Mouse (Mus musculus) macrophage (primary cell): ENCODE results near the gene Pdcd6. TPM values are rescaled to one million over a fixed set of nuclear protein-coding genes. Genes with fewer than 3 reads are reported as not detected.

ENCODE experiments used
- H3K27ac ChIP-seq: fragments of 350-480 bp; formaldehyde crosslinking; 2 replicates; pipeline ENCODE4 v1.9.0; 2021
- H3K36me3 ChIP-seq: fragments of 350-480 bp; formaldehyde crosslinking; 2 replicates; pipeline ENCODE4 v1.9.0; 2021; ENCODE audit errors: inconsistent target
- H3K4me3 ChIP-seq: fragments of 350-480 bp; formaldehyde crosslinking; 2 replicates; pipeline ENCODE4 v1.9.0; 2021; ENCODE audit errors: inconsistent target
- H3K79me2 ChIP-seq: fragments of 350-480 bp; formaldehyde crosslinking; 2 replicates; pipeline ENCODE4 v1.9.0; 2021; ENCODE audit errors: inconsistent target
- WGBS: methylation state at CpG from one replicate; pipeline ENCODE4 v1.1.7; 2026; ENCODE audit warnings: inconsistent platforms; ENCODE audit not compliant: missing documents; 5-methylcytosine and 5-hydroxymethylcytosine counted together
- polyA plus RNA-seq: library from polyadenylated mRNA; stranded (reverse); fragments of 250-400 nt; gene quantifications from 3 replicates; pipeline ENCODE4 v1.2.4, GENCODE M21; 2018; ENCODE audit warnings: inconsistent platforms

Gene Pdcd6
- polyA plus RNA-seq, 1 experiment from 2014 or later = 71.3 TPM

DNA sequence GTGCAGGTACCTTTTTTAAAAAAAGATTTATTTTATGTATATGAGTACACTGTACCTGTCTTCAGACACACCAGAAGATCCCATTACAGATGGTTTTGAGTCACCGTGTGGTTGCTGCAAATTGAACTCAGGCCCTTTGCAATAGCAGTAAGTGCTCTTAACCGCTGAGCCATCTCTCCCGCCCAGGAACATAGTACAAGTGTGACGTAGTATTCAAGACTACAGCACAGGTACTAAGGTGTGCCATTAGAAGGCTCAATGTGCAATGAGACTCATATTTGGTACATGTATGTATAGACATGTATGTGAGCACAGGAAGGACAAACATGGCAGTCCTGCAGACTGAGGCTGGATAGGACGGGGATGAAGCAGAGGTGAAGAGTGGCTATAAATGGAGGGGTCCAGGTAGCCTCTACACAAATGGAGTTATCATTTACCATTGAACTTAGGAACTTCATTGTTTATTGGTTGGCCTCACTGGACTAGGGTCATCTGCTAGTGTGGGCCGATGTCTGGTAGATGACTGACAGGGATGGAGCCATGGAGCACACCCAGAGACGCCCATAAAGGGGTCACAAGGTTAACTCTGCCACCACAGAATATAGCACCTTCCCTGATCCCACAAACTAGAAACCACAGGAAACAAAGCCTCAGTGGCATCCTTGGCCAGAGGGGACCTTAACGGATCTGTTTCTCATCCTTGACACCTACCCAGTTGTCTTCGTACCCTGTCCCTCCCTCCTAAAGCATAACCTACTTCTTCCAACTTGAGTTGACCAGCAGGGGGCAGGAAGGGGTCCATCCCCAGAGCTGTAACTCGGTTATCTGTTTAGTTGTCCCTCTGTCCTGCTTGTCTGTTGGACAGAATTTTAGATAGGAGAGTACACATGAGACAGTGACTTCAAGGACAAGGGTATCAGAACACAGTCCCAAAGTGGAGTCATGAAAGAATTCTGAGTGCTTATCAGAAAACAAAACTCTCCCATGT is 15.0 kb downstream of the Pdcd6 start:
- H3K27ac ChIP-seq = no peak overlapping the region
- H3K4me3 ChIP-seq = no peak overlapping the region
- H3K79me2 ChIP-seq = no peaks in the 10 kb centered on the region
- peaks cover 50% of the 10 kb centered on the region for H3K36me3 ChIP-seq
- WGBS = 94% methylated on average over 9 of the region's 10 CpGs

DNA sequence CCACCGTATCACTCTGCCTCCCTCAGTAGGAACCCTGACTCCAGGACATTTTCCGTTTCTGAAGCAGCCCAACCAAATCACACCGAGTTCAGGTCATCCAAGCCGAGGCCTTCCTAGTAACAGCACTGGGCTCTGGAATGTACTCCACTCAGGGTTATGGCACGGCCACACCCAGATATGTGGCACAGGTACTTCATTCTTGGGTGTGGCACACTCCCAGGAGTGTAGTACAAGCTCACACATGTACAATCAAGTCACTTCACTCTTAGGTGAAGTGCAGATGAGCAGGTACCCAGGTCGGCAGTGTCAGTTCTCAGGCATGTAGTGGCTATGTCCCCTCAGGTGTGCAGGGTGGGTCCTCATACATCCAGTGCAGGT is 15.8 kb downstream of the Pdcd6 start:
- Histone ChIP-seq H3K36me3 (peaks cover 42% of the 10 kb centered on the region), H3K79me2 (no peaks in the 10 kb centered on the region), H3K27ac (no peak overlapping the region), H3K4me3 (no peak overlapping the region)
- WGBS = 80% methylated on average over 6 of the region's 6 CpGs

DNA sequence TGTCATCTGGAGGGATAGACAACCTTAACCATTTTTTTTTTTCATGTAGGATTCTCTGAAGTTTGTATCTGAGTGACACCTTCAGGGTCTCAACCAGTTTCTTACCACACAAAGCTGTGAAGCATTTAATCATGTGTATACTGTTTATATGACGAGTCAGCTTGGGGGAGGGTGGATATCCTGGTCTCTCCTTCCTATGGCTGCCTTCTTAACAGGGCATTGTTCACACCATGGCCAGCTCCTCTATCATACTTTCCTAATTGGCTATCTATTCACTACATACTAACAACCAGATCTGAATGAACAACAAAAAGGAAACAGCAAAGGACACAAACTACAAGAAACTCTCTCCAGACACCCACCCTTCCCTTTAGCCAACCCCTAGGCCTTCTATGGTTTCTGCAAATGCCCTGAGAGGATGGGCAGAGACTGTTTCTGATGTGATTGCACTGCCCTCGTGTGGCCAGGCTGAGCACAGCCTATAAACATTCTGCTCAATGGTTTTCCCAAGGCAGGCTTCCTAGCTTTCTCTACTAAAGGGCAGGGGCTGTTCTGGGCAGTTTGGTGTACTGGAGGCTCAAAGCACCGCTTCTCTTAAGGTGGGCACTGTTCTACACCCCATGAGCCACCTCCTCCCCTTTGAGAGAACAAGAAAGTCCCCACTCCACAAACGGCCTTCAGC is 16.3 kb downstream of the Pdcd6 start:
- WGBS = 40% methylated on average over 4 of the region's 4 CpGs

DNA sequence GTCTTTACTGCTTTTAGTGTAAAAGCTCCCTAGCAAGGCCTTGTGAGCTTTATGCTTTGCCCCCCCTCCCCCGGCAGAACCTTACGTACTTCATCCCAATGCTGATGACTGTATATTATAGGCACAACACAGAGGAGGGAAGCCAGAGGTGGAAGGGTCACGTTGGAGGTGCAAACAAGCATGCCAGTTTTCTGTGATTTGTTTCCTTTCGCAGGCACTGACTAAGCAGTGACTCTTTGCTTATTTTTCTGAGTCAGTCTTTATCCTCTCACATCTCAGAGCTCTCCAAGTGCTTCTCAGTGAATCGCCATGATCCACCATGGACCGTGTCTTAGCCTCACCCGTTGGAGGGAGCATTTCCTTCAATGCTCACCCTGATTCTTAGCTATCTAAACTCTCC is 21.0 kb downstream of the Pdcd6 start:
- Histone ChIP-seq H3K36me3 (no peaks in the 10 kb centered on the region), H3K4me3 (no peak overlapping the region), H3K79me2 (no peaks in the 10 kb centered on the region), H3K27ac (no peak overlapping the region)
- WGBS = 91% methylated on average over 7 of the region's 7 CpGs

More for the DNA sequence above, 16.3 kb downstream of the Pdcd6 start:
- Histone ChIP-seq H3K4me3 (no peak overlapping the region), H3K79me2 (no peaks in the 10 kb centered on the region), H3K27ac (no peak overlapping the region), H3K36me3 (peaks cover 37% of the 10 kb centered on the region)

DNA sequence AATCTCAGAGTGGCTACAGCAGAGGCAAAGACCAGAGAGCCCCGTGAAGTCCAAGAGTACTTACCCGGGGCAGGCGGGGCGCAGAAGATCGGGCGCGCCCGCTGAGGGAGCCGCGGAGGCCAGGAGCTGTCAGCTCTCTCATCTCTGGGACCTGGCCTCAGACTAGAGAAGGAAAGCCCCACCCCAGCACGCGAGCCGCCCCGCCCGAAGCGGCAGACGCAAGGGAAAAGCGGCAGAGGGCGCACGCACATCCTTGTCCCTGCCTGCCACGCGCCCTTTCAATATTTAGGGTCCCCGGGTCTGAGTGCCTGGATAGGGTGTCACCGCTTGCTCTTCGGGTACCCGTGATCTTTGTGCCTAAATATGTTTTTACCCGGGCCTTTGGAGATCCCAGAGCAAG is 25.2 kb downstream of the Pdcd6 start, which contains the start of gene Ahrr:
Gene Ahrr, minus strand, starts transcription at position 165 of the 400 bp plus-strand sequence.
- Histone ChIP-seq H3K79me2 (no peaks in the 10 kb centered on the region), H3K4me3 (peak within 1 kb of the TSS; percentile 4; the same call in 1 of the 2 replicates), H3K36me3 (no peaks in the 10 kb centered on the region), H3K27ac (no peak within 1 kb of the TSS)
- 4% methylated on average over 24 of the region's 27 CpGs for WGBS

DNA sequence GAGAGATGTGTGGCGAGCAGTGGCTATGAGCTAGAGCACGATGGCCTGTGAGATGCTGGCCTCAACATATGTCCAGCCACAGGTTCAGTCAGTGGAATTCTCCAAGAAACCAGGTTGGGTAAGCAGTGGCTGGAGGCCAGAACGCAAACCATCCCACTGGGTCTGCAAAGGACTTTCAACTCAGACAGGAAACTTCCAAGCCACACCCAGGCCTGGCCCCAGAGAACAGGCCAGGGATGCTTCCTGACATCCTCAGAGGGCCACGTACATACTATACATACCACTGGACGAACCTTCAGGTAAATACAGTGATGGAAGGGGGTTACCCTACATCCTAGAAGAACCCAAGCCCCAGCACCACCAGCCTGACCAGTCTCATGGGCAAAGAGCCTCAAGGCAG is 27.7 kb downstream of the Pdcd6 start:
- no peaks in the 10 kb centered on the region for H3K36me3 ChIP-seq
- no peak overlapping the region for H3K4me3 ChIP-seq
- no peaks in the 10 kb centered on the region; the same call in 1 of the 2 replicates for H3K79me2 ChIP-seq
- 93% methylated on average over 5 of the region's 5 CpGs for WGBS
- H3K27ac ChIP-seq = no peak overlapping the region

DNA sequence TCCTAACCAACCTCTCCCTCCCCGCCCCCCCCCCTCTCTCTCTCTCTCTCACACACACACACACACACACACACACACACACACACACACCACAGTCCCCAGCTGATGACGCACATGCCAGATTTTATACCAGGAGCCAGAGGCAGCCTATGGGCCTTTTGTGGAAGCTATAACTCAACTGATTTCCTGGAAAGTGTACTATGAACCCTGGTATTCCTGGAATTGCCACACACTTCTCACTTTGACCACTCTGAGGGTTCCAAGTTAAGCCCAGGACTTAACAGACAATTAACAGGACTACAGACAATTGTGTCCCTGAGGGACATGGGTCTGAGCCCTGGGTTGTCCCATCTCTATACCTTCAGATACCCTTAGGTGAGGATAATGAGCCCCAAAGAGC is 35.1 kb downstream of the Pdcd6 start:
- WGBS = 100% methylated on average over 1 of the region's 2 CpGs
- Histone ChIP-seq H3K79me2 (no peaks in the 10 kb centered on the region; the same call in 1 of the 2 replicates), H3K27ac (no peak overlapping the region), H3K36me3 (no peaks in the 10 kb centered on the region), H3K4me3 (no peak overlapping the region)

DNA sequence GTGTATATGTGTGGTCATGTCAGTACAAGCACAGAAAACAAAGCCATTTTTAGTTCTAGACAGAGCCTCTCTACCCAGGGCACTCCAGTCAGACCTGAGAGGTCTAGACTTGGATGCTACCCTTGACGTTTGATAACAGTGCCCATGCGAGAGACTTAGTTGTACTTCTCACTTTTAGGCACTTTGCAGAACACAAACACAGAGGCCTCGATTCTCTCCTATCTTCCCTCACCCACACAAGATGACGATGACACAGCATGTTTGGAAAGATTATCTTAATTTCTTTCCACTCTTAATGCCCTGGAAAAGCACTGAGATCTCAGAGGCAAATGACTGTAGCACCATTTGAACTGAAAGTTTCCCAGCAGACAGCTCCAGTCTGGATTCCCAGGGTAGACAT is 41.7 kb downstream of the Pdcd6 start:
- Histone ChIP-seq H3K4me3 (no peak overlapping the region), H3K36me3 (no peaks in the 10 kb centered on the region), H3K79me2 (no peaks in the 10 kb centered on the region), H3K27ac (no peak overlapping the region)
- WGBS = 74% methylated on average over 4 of the region's 4 CpGs

DNA sequence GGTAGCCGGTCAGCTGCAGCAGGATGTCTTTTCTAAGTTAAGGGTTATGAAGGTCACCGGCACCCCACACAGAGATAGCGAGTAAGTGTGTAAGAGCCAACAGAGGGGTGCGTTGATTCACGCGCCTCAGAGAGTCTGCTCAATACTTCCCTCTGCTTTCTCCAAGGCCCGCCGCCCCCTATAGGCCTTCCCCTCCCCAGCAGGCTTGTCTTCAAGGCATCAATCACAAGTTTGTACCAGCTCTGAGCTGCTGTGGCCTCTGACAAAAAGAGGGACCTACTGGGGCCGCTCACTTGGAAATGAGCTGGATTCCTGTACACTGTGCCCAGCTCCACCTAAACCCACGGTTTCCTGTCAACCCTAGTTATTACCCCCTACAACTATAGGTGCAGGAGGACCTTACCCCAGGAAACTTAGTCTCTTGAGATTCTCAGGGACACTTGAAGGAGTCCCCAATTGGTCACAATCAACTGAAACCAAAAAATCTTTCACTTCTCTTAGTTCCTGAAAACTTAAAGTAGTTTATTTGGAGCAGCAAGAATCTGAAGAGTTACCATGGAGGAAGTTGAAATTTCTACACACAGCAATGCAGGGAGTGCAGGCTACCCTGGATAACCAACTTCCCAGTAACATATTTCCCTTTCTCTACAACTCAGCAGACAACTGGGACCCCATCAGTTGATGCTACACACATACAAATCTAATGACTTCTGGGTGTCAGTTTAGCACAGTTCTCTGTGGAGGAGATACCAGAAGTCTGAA is 57.0 kb downstream of the Pdcd6 start:
- Histone ChIP-seq H3K79me2 (no peaks in the 10 kb centered on the region), H3K36me3 (no peaks in the 10 kb centered on the region; the same call in 1 of the 2 replicates), H3K4me3 (peak overlapping the region; percentile 36), H3K27ac (peak overlapping the region; percentile 97)
- 3% methylated on average over 10 of the region's 10 CpGs for WGBS

DNA sequence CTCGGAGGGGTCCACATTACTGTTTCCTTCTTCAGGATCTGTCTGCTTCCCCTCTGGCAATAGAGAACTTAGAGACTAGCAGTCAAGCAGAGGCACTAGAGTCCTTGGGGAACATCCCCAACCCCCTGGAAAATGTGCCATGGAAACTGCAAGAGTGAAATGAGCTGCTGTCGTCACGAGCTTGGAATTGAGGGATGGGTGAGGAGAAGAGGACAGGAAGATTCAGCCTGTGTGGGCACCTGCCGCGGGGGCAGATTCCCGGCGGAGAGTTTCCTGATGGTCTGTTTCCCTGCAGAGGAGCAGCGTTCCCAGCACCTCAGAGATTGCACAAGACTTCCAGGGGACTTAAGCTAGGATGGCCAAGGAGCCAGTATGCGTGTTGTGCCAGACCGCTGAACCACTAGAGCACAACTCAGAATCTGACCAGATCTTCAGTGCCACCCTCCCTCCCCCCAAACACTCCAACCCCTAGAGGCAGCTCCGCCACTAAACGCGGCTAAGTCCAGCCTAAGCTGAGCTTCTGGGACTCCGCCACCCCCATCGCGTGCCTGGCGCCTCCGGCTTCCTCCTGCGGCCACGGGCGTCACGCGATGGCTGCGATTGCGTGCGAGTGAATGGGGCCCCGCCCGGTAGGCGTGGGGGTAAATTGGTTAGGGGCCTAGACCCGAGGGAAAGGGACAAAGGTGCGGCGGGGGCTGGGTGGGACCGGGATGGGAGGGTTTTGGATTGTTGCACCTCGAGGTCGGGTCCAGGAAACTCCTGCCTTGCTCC is 57.7 kb downstream of the Pdcd6 start:
- Histone ChIP-seq H3K4me3 (peak overlapping the region; percentile 36), H3K27ac (peak overlapping the region; percentile 97), H3K79me2 (no peaks in the 10 kb centered on the region), H3K36me3 (no peaks in the 10 kb centered on the region; the same call in 1 of the 2 replicates)
- WGBS = 7% methylated on average over 34 of the region's 35 CpGs

Other genes with a start within 250 kb of the Pdcd6 start
- gene Slc9a3, start 196.1 kb downstream of the Pdcd6 start, polyA plus RNA-seq = not detected in 3 replicates
- gene Exoc3, start 108.8 kb downstream of the Pdcd6 start, polyA plus RNA-seq = 40.4 to 47.3 TPM (median 46.4 TPM) in 3 replicates
- gene Ahrr, start 25.2 kb downstream of the Pdcd6 start, polyA plus RNA-seq = 3.9 to 14.0 TPM (median 5.2 TPM) in 3 replicates
- 152 to 201 TPM (median 158 TPM) in 3 replicates for gene Sdha, start 32.7 kb upstream of the Pdcd6 start, polyA plus RNA-seq
- 30.5 to 37.2 TPM (median 31.6 TPM) in 3 replicates for gene Ccdc127, start 32.7 kb upstream of the Pdcd6 start, polyA plus RNA-seq
- 1.4 to 24.9 TPM (median 11.7 TPM) in 3 replicates for gene Lrrc14b, start 46.4 kb upstream of the Pdcd6 start, polyA plus RNA-seq
- gene Zfp72, start 73.3 kb upstream of the Pdcd6 start, polyA plus RNA-seq = 2.0 to 2.5 TPM (median 2.4 TPM) in 3 replicates
- gene Ftl1-ps1, start 82.1 kb upstream of the Pdcd6 start, polyA plus RNA-seq = 124 to 738 TPM (median 612 TPM) in 3 replicates
- 7.5 to 13.6 TPM (median 11.2 TPM) in 3 replicates for gene Zfp825, start 176.4 kb upstream of the Pdcd6 start, polyA plus RNA-seq